Mouse (Mus musculus) kidney, adult 2 months (tissue): ENCODE measurements around the gene Gmnn.

ENCODE experiments used
- CTCF ChIP-seq: fragments of 200-500 bp; conservative IDR thresholded peaks from 2 replicates; pipeline ENCODE4 v1.5.1; 2011; ENCODE audit warnings: low read depth, mild to moderate bottlenecking, control low read depth, low read length, moderate library complexity, mixed read lengths; ENCODE audit not compliant: insufficient read depth, insufficient read length
- POLR2A ChIP-seq: fragments of 200-500 bp; IDR thresholded peaks from one replicate; pipeline ENCODE4 v1.6.1; 2011; ENCODE audit warnings: low read depth, low read length, control low read depth

GRCm38 (mm10) chr13:24747823-24748222, 13.9 kb downstream of the Gmnn start:
- TF ChIP-seq POLR2A (no peak), CTCF (no peak)
